Mouse (Mus musculus) right cerebral cortex, postnatal 36 days (tissue): ENCODE data around the gene AA986860.
A peak's percentile ranks its signal among the peaks of the same experiment; 100 is the strongest.

Source experiments
- DNase-seq, 2 experiments: peaks; one replicate each; pipeline ENCODE4 v3.0.0; 2022; ENCODE audit warnings: low spot score in 2 of 2, mixed read lengths in 1 of 2

Gene AA986860

DNA sequence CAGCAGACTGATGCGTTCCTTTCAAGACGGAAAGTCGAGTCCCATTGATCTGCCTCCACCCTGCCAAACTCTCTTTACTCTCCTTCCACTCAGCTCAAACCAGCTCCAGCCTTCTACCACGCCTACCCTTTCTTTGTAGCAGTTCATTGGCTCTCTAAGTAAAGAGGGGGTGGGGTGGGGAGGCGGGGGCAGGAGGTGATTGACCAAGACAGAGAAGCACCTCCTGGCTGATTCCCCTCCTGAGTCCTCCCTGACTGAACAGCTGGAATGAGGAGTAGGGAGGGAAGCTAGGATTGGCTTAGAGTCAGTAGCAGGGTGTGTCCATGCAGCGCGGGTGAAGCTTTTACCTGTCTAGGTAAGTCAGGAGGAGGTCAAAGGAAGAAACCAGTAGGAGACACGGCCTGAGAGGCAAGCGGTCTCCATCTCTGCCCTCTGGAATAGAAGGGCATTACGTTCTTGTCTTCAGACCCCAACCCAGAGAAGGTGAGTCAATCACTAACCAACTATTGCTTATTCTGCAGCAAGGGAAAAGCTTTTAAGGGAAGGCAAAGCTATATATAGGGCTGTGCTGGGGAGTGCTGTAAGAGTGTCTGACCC, at the start of gene AA986860:
Gene AA986860 (plus strand): TSS at position 236 of the 597 bp plus-strand sequence.
- DNase-seq: no peak

DNA sequence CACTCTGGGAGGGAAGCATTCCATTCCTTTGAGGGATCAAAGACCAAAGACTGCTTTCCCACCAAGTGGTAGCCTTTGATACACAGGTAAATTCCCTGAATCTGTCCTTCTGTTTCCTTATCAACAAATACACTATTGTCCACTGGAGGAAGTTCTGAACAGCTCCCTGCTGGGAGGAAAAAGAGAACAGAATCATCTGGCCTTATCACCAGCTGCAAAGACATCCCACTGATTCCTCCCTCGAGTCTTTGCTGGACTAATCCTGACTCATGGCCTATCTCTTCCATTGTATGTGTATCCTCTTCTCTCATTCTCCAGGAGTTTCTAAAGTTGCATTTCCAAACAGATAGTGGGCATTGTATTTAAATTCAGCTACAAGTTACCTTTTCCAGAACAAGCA, 47.9 kb upstream of the AA986860 start:
- no peak for DNase-seq

DNA sequence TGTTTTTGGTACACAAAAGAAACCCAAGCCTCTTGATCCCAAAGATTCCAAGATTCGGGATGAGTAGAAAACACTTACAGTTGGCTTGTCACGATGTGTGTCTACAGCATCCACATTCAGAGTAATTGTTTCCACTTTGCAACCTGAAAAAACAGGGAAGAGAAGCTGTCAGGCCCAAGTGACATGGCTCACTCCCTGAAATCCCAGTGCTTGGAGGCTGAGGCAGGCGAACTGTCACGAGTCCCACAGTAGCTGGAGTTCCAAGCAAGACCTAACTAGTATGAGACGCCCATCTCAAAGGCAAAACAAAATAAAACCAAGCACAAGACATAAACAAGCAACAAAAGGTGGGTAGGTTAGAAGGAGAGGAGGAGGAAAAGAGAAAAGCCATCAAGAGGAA, 33.2 kb upstream of the AA986860 start:
- no peak for DNase-seq

DNA sequence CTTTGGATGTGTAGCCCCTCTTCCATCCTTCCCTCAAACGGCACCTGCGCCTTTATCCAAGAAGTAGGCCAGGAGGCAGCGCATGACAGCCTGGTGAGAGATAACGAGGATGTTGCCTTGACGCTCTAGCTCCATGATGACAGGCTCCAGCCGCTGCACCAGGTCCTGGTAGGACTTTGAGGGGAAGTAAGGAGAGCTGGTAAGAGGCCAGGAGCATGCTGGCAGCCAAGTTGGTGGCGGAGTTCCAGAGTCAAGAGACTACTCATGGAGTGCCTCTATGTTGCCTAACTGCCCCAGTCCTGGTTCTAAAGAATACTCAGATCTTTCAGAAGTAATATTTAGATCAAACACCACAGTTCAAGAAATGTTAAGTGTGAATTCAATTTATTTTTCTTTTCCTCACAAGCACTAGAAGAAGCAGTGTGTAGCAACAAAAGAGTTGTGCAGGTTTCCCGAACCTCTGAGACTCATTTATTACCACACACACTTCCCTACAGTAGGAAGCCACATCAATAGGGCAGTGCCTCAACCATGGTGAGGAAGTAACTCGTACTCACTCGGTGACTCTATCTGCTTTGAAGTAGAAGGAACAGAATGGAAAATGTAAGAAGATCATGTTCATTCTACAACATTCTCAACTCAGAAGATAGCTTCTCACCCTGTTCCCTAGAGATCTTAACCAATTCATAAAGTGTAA, 31.7 kb upstream of the AA986860 start:
- no peak for DNase-seq

DNA sequence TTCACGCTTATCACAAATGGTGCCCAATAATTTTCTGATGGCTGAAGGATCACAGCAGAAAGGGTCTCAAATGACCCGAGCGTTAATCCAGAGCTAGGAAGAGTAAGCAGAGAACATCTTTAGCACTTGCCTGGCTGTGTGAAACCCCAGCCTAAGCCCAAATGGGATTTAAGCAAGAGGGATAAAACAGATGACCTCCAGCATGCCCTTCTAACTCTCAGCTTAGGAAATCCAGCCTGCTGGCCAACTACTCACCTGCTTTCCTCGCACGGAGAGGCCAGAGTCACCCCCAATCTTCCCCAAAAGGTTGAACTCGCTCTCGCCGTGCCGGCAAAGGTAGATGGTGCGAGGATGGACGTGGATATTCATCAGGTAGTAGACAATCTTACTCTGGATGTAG, 29.8 kb upstream of the AA986860 start:
- no peak for DNase-seq

DNA sequence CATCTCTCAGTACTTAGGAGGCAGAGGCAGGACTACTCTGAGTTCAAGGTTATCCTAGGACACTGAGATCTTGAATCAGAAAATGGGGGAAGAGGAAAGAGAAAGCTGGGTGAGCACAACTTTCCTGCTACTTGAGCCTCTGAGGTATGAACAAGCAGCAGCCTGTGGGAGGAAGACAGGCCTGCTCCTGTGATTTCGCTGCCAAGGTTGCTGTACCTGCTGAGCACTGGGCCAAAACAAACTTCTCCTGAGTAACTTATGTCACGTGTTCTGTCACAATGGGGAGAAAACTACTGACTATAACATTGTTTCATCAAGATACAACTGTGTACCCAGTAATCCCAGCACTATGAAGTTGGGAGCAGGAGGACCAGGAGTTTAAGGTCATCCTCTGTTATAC, 28.2 kb upstream of the AA986860 start:
- DNase-seq: no peak

DNA sequence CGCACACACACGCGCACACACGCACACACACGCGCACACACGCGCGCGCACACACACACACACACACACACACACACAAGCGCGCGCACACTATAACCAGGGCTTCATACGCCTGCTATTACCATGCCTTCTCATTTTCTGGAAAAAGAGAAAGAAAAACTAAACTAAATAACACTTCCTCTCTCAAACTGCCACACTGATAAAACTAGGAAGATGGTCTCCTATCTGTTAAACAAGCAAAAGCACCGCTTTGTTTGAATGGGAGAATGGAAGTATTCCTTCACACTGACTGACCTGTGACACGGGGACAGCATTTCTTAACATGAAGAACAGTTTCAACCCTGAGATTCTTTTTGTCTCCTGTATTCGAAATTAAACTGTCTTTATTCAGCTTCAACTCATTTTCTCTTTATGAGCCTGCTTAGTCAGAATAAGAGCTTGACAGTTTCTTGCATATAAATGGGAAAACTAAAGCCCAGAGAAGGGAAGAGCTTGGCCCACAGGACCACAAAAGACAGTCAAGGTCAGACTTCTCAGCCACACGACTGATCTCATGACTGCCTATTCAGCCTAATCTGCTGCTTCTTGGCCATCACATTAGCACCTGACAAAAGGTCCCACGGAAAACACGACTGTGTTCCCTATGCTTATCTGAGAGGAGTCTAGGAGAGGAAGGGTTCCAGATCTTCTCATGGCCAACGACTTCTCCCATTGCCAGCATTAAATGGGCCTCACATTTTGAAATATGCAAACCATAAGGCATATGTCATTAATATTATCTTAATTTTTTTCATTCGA, 21.3 kb upstream of the AA986860 start:
- no peak for DNase-seq

DNA sequence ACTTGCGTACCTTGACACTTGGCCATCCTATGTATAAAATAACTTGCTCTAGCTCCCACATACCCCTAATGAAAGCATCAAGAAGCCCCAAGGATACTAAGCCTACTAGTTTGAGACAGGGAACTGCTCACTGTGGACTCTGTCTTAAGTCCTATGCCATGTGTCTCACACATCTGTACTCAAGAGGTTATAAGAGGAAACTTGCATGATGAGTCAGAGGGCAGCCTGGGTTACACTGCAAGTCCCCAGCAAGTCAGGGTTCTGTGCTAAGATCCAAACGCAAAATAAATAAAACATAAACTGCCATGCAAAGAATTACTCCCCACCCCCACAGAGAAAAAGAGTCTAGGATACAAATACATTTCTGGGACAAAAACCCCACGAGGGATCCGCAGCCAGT, 17.7 kb upstream of the AA986860 start:
- DNase-seq: no peak

DNA sequence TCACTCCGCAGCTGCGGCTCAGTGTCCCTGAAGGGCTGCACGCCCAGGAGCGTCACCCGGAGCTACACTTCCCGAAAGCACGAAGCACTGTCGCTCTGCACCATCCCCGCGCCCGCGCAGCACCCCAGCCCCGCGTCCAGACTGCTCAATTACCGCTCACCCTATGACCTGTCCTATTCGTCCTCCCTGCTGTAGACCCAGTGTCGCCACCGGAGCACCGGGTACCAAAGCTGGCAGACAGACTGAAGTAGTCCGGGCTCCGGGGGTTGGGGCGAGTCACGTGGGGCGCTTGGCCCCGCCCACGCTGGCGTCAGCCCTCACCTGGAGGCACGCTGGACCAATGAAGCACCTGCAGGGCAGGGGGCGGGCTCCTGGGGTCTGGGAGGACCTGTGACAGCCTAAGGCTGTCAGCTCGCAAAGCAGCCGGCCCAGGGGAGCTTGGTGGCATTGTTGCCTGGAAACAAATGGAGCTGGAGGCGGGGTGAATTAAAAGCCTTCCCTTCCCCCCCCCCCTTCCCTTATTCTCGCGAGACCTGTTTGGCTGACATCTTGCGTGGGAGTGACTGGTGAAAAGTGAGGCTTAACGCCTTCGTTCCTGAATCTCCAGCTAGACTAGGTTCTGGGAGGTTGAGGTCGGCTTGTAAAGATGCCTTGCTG, 16.1 kb upstream of the AA986860 start, which contains the start of gene Gm29427:
Gene Gm29427 (minus strand): TSS at position 239 of the 657 bp plus-strand sequence.
- DNase-seq: peak; percentile 94 to 95

DNA sequence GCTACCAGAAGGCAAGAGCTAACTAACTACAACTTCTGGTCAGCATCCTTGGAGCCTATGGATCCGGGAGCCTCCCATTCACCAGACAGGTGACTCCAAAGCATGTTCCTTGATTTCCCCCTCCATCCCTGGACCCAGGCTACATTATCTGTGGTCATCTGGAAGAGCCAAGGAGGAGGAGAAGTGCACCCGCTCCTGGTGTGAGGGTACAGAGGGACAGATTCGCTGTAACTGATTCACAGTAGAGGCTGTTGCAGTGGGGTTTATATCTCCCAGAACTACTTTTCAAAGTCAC, 15.6 kb upstream of the AA986860 start:
- no peak for DNase-seq

DNA sequence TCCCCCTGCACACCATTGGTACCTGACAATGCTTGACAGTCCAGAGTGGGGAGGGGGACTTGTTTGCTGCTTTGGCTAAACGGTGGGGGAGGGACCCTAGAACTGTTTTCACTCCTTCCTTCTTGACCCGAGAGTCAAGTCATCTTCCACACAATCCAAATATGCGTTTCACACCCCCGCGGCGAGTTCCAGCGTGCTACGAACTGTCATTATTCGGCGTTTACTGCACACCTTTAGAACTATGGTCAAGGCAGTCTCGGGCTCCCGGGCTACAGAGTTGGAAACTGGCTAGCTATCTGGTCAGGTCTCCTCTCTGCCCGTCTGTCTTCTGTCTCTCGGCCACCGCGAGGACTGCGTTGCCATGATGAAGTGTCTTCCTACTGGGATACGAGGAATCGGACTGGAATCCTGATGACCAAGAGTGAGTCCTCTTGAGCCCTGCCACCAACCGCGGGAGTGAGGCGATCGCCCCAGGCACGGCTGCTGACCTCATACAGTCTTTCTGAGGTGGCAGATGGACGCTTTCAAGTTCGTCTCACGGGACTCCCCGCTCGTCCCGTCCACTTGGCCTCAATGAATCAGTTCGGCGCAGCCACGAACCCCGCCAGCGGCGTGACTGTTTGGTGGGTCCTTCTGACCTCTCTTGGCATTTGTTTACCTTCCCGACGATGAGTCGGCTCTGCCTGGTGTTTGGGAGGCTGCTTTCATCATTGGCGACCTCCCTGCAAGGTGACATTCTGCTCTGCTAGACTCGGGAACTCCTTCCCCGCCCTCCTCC, 15.1 kb upstream of the AA986860 start:
- DNase-seq: peak; percentile 19 to 20

DNA sequence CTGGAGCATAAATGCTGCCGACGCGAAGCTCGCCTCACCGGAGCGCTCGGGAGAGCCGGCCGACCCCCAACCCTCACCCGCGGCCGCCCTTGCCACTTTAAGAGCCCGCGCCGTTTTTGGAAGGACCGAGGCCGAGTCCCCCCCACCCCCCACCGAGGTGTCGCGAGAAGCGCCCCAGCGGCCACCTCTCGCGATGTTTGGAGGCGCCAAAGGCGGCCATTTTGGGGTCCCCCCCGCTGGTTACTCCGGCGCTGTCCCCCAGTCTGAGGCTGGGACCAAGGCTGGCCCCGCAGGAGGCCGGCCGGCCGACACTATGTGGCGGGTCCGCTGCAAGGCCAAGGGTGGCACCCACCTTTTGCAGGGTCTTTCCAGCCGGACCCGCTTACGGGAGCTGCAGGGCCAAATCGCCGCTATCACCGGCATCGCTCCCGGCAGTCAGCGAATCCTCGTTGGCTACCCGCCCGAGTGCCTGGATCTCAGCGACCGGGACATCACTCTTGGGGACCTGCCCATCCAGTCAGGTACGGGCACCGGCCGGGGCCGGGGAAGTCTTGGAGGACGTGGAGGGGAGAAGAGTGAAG, 14.4 kb upstream of the AA986860 start, which contains the start of gene Yod1:
Gene Yod1 (plus strand): TSS at position 37 of the 581 bp plus-strand sequence.
- peak; percentile 70 to 78 for DNase-seq

DNA sequence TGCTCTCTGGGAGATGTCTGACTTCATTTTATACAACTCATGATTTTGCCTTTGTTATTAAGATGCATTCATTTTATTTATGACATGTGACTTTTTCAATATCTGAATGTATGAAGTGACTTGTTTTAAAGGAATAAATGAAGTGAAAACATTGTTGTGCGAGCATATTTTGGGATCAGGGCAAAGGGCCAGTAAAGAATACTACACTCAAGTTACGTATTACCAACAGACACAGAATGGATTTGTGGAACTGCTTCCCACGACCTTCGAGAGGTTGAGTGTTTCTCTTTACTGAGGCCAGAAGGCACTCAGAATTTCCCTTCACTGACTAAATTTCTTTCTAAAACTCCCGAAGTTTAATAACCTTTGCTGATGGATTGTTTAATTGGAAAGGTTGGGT, 7.6 kb upstream of the AA986860 start:
- DNase-seq: no peak

DNA sequence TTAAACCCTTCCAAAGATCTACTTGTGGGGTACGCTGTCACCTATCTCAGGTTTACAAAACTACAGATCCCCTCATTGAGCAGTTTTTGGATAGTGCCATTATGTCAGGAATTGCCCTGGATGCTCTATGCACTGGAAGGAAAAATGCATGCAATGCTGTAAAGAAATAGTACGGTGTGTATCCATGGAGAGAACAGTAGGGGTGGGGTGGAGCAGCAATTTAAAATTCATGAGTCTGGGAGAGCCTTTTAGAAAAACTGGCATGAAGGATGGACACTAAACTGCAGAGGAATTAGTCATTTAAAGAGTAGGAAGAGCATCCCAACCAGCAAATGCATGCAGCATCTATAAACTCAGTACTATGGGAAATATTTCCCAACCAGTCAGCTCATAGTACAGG, 5.4 kb upstream of the AA986860 start:
- no peak for DNase-seq

DNA sequence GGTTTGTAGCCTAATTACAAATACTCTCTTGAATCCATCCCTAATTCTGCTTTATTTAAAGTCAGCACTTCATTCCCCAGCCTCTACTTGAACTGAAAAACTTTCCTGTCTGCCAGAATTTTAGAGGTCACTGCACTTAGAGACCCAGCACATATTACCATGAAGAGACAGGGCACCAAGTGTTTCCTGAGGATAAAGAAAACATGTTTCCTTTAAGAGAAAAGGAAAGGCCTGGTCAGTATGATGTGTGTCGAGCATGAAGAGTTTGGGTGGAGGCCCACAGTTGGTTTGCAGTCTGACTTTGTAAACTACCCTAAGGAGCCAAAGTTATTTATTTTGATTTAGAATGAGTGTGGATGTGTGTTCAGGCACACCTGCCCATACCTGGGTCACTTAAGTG, 3.7 kb upstream of the AA986860 start:
- no peak for DNase-seq

DNA sequence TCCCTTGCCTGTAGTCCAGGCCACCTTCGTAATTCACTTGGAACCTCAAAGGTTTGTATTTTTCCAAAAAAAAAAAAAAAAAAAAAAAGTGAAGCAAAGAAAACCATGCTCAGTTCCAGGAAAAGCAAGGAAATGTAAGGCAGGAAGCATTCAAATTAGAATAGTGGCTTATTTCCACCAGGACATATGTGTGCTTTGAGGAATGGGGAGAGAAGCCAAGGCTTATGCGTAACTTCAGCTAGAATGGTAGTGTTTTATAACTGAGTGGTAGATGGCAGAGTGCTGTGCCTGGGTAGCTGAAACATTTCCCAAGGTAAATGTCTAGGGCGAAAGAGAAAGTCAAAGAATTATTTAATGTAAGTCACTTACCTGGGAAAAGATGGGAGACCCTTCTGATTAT, 3.1 kb upstream of the AA986860 start:
- DNase-seq: peak in 1 of 2 experiments; percentile 43

DNA sequence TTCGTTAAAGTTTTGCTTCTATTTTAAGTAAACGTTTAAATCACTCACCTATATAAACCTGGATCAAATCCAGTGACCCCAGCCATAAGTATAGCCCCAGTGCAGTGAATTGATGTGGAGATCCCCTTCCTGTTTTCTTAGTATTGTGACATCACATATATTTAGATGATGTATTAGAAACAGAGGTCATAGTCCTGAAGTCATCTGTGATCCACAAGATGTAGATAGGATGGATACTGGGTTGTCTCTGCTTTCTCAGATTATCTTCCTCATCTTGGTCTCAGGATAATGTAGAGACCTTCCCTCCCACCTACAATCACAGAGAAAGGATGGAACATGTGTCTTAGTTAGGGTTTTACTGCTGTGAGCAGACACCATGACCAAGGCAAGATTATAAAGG, 2.6 kb upstream of the AA986860 start, which contains the start of gene Pfkfb2:
Gene Pfkfb2 (minus strand): TSS at position 101 of the 400 bp plus-strand sequence.
- no peak for DNase-seq

DNA sequence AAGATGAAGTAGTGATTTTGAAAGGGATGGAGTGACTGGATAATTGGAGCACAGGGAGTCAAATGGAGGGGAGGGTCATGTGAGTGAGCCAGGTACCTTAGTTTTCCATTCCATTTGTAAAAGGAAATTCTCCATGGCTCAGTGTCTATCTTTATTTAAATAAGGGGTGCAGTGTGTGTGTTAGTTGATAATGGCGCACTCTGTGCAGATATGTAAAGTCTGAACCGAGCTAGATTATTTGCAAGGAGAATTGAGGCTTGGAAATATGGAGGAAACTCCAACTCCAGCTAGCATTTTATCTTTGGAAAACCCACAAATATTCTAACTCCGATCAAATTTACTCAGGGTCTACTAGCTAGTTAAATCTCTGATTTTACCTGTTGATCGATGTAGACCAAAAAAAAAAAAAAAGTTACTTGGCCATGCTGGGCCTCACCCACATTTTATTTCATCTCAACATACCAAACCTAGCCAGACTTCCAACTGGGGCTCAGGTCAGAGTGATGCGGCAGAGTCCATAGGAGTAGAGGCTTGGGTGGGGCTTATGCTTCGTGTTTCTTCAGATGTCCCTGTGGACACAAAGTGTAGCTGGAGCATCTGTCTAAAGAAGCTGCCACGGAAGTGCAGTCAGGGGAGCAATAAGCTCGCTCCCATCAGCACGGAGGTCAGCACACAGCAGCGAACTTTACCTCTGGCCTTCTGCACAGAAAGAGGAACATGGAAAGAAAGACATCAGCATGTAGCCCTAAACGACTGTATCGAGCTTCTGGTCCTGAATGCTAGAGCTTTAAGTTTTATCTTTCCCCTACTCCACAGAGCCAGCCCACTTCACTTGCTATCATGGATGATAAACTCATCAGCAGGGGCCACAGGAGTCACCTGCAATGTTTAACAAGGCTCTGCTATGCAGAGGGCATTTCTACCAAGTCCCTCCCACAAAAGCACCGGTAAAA, 1.2 kb downstream of the AA986860 start:
- DNase-seq: no peak

DNA sequence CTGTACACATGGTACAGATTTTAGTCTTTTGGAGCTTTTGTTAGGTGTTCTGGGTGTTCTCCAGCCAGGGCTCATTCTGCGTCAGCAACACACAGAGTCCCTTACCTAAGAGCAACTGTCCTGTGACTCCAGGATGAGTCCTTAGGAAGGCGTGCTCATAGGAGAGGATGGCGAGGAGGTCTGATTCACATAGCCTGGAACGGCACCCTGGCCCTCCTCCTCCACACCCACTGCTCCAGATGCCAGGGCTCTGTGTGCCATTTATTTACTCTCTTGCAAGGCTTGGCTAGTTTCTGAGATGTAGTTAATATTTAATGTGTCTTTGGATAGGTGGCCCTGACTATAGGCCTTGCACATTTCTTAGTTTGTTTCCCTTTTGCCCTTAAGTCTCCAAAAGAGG, 1.9 kb downstream of the AA986860 start:
- no peak for DNase-seq

DNA sequence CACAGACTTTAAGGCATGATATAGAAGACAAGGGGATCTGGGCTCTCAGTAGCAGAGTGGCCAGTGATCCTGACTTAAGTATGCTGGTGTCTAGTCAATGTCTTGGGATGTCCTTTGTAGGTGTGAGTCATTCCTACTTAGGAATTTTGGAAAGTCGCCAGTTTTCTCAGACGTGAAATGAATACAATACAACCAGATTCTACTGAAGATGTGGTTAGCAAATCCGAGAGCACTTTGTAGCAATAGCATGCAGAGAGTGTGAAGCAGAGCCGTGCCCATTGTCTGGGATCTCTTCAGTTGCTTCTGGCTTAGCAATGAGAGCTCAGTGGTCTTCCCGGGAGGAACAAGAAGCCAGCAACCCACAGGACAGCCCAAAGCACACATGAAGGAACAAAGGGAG, 2.7 kb downstream of the AA986860 start:
- no peak for DNase-seq
